Mouse (Mus musculus) adrenal gland, adult 2 months (tissue): ENCODE measurements around the gene Hmx1. TPM values are rescaled to one million over a fixed set of nuclear protein-coding genes. Genes with fewer than 3 reads are reported as not detected.
A peak's percentile ranks its signal among the peaks of the same experiment; 100 is the strongest.

Experiments
- DNase-seq: peaks from one replicate; pipeline ENCODE4 v3.0.0; 2021
- long read RNA-seq: library from polyadenylated mRNA; stranded (forward); transcript quantifications from one replicate; pipeline ENCODE4 v2.0.0, GENCODE M21; 2021
- polyA plus RNA-seq: library from polyadenylated mRNA; depleted of rRNA; stranded (reverse); fragments of >200 nt; gene quantifications from 2 replicates; pipeline ENCODE4 v1.2.3, GENCODE M21; 2012; rRNA removed
- total RNA-seq, 2 experiments: library from RNA; stranded (reverse); gene quantifications; 2 replicates each; pipeline ENCODE4 v1.2.3; 2021

The Hmx1 gene
- total RNA-seq (not detected), polyA plus RNA-seq (0.67 TPM in 1 of 2 replicates, not detected in the other)
- long read RNA-seq, result 0 reads

DNA sequence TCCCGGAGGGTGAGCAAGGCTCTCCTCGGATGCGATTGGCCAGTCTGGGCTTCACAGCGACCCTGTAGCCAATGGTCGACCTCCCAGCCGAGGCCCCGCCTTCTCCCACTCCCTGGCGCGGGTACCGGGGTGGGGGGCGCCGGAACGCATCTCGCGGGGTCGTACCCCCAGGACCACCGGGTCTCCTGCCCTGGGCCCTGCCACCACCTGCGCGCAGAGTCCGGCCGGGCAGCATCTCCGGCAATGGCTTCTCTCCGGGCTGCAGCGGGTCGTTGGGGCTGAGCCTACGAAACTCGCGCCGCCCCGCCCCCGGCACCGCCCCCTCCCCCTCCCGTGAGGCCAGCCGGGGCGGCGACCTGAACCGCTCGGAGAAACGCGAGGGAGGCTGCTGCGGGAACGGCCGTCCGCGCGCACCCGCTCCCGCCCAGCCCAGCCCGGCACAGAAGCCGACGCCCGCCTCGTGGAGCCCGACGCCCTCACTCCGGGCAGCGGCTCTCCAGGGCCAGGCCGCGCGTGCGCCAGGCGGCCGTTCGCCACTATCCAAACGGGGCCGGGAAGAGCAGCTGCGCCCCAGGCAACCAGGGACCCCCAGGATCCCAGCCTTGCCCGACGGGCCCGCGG, at the start of gene Hmx1:
Hmx1 (plus strand) TSS at position 618 of the 621 bp plus-strand sequence.
- DNase-seq, result no peak

DNA sequence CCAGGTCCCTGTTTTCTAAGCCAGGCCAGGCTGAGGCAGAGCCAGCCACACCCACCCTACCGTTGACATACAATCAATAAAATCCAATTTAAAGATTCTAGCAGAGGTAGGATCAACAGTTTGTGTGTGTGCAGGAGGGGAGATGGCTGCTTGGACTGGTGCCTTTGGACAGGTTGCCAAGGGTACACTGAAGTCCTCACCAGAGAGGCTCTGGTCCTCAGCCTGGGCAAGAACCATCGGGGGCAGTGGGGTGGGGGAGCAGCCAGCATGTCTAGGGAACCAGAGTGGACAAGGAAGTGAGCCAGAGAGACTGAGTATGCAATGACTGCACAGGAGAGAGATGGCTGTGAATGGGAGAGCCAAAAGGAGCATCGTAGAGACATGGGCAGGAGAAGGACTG, 43.8 kb upstream of the Hmx1 start:
- DNase-seq, result no peak

DNA sequence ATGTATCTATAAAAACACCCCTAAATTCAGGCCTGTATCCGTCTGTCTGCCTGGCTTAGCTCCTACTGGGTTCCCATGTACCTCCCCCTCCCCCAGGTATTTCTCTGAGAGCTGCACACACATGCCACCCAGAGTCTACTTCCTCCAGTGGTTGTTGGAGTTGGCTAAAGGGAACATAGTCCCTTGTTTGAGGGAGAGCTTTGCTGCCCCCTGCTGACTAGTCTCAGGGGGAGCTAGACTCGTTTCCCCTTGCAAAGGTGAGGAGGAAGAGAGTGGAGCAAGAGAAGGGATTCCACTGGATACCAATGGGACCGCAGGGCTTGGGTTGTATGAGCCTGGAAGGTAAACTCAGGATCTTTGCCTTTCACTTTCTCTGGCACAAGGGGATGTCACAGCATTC, 40.1 kb upstream of the Hmx1 start:
- DNase-seq, result peak; percentile 80

DNA sequence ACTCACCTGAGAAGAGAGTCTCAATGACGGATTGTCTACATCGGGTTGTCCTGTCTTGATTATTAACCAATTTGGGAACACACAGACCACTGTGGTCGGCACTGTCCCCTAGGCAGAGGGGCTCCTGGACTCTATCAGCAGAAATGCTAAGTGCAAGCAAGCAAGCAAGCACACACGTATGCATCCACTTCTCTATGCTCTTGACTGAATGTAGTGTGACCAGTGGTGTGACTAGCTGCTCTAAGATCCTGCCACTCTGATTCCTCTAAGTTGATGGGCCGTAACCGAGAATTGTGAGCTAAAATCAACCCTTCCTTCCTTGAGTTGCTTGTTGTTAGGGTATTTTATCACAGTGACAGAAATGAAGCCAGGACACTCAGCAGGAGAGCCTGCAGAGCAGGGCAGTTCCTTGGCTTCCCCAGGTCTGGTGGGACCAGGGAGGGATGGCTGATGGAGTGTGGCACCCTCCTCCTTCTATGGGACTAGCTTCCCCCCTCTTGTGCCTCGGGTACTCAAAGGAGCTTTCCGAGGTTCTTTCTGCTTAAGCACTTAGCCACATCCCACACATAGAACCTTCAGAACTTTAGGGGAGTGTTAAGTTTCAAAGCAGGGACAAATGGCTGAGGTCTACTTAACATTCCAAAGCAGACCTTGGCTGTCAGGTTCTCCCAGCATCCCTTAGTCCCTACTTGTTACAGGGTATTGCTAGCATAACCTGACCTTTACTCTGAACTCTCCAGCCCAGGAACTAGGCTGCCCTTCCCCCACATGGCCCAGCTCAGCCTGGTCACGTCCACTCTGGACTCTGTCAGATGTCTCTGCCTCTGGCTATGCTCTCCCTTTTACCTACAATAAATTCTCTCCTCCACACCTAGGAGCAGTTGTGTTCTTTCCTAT, 31.1 kb upstream of the Hmx1 start:
- no peak for DNase-seq

DNA sequence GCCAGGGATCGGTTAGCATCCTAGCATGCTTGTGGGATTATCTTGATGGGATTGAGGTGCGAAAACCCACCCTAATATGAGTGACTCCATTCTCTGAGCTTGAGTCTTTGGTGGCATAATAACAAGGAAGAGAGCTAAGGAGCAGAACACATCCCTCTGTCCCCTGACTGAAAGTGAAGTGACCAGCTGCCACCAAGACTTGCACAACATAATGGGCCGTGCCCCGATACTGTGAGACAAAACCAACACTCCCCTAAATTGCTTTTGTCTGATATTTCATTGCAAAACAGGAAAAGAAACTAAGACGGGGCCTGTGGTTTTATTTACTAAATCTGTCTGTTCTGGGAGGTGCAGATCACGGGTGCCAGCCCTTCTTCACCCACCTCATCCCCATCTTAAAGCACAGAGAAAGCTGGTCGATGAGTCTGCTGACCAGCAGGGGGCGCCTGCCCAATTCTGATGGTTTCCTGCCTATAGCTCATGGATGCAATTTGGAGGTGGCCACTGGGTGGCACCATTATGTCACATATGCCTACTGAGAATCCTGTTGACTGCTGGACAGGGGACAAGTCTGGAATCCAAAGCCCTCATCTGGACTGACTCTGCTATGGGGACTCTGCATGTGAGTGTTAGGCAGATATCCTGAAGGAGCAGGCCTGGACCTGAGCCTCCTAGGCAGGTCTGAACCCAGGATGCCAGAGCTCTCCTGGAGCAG, 27.2 kb upstream of the Hmx1 start:
- DNase-seq, result peak; percentile 89

DNA sequence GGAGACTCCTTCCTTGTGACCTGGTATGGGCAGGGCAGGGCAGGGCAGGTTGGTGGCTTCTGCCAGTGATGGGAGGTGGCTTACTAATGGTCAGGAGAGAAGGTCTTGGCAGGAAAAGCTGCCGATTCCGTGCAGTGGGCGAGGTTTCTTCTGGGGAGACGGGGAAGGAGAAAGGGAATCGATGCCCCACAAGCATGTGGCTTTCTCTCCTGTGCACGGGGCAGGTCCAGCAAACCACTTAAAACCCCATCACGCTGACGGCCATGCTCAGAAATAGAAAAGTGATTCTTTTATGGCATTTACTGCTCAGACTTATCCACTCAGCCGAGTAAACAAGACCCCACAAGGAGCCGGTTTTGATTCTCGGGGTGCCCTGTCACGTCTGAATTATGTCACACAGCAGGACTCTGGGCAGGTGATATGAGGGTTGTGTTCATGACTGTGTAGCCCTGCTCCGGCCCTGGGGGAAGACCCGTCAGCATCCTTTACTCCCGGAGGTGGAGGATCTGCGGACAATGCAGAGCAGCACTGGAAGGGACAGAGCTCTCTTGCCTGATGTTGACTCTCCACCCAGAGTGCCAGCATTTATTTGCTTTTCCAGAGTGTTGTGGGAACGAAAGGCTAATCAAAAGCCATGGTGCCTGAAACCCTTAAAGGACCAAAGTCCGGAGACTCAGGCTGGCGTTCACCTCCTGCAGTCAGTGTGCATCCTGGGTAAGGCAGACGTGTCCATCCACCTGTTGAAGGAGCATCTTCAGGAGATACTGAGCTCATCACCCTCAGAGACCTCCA, 22.5 kb upstream of the Hmx1 start:
- no peak for DNase-seq

DNA sequence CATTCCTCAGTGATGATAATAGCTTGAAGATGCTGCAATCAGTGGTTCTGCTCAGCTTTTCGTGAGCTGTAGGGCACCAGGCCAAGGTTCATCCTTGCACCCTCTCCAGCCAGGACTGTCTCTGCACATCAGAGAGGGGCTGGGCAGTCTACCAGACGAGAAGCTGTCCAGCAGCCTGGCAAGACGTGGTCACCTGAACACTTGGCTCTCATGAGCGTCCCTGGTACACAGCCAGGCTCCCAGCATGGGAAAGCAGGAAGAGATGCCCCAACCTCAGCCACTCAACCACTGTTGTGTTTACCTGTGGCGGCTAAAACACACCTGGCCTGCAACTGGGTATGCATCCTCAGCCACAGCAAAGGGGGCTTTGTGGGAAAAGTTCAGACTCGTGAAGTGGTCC, 20.0 kb upstream of the Hmx1 start:
- DNase-seq, result no peak

DNA sequence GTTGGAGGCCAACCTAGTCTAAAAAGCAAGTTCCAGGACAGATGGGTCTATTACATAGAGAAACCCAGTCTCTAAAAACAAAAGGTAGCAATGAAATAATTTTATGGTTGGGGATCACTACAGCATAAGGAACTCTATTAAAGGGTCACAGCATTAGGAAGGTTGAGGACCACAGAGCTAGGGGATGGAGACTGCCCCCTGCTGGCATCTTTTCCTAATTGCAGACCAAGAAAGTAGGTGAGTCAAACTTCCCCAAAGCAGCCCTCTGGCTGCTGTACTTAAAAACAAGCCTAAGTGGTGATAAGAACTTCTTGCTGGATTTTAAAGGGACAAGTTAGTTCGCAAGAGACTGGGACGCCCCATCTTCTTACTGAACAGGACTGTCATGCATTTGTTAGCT, 9.8 kb upstream of the Hmx1 start:
- DNase-seq, result no peak

DNA sequence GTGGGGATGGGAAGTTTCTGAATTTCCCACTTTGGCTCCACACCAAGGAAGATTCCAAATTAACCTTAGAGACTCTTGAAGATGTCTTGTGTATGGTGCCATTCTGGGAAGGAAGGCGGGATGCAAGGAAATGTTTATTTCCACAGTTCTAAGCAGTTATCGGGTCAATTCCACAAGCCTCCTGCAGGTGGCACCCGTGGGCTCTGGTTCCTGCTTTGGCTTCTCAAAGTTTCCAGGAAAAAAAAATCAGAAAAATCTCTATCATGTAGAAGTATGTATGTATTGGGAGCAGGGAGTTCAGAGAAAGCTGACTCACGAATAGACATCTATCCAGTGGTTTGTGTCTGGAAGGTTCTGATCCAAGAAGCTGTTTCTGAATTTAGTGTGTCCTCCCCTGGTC, 9.1 kb upstream of the Hmx1 start:
- DNase-seq, result no peak

DNA sequence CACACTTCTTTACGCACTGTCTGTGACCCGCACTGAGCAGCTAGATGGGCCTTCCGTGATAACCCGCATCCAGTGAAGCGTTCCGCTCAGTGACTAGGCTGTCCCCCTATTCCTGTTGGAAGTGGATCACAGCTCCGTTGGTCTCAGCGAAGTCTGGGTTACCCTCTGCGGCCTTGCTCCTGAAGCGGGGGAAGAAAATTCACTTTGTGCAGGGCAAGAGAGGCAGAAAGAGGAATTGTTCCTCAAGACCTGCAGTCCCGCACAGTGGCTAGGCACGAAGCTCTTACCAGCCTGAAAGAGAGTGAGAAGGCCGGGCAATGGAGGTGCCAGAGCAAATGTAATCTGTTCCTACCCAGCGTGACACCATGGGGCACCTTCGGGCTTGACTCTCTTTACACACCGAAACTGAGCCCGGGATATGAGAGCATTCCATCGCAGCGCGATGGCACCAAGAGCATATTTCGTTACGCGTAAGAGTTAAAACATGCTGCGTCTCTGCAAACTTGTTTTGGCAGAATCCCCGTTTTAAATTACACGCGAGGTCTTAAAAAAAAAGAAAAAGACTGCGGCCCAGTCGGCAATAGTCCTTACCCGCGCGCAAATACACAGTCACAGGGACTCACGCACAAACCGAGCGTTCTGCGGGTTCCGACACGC, 946 bp upstream of the Hmx1 start:
- no peak for DNase-seq

DNA sequence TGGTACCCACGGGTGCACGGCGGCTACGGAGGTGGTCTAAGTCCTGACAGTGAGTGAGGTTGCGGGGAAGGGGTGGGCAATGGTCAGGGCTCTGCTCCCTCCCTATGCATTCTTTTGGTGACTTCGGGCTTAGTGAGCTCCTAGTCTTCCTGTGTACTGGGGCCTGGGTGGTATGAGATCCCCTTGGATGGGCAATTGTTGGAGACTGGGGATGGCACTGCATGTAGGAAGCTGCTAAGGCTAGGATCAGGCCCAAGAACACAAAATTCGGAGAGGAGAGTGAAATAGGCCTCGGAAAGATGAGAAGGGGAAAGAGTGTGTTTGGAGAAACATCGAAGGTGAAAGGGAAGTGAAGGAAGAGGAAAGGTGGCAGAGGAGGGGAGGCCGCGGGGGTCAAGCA, 533 bp downstream of the Hmx1 start:
- no peak for DNase-seq

DNA sequence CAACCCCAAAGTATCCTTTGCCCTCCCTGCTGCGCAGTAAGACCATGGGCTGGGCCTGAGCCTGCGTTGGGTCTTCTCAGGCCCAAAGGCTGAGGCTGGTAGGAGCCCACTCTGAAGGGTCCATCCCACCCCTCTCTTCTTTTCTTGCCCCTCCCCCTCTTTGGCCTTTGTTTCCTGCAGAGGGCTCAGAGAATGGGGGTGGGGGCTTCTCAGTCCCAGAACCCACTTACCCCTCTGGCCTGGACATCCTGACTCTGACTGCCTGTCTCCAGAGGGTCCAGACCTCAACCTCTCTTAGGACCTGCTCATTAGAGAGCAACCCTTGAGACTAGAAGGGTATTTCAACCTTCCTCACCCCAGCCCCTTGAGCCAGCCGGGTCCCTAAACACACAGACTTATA, 1.0 kb downstream of the Hmx1 start:
- DNase-seq, result no peak

DNA sequence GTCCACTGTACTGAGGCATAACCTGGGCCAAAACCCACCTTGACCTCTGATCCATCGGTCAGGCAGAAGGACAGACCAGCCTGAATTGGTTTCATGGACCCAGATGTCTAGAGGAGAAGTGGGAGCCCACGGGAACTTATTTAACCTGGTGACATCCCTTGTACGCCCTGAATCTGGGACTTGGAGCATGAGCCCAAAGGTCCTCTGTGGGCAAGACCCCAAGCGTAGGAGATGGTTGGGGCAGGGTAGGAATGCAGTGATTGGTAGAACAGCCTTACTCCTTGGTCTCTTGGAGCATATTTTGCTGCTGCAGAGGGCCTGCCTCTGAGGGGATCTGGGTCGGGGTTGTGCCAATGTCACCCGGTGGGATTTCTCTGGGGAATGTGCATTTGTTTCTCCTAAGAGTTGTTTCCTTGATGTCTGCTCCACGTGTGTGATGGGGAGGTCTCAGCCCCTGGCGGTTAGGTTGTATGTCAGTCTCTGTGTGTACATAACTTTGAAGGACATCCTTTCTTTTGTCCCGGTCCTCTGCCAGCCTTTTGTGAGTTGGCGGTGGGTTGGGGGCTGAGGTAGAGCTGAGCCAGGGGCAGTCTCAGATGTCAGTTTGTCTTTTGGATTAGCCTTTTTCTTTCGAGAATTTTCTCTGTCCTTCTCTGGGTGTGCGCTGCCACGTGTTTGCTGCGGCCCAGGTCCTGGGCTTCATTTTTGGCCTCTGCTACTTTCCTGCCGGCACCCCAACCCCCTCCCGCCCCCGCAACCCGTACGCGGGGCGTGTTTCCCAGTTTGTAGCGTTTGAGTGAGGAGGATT, 2.1 kb downstream of the Hmx1 start:
- DNase-seq, result no peak

DNA sequence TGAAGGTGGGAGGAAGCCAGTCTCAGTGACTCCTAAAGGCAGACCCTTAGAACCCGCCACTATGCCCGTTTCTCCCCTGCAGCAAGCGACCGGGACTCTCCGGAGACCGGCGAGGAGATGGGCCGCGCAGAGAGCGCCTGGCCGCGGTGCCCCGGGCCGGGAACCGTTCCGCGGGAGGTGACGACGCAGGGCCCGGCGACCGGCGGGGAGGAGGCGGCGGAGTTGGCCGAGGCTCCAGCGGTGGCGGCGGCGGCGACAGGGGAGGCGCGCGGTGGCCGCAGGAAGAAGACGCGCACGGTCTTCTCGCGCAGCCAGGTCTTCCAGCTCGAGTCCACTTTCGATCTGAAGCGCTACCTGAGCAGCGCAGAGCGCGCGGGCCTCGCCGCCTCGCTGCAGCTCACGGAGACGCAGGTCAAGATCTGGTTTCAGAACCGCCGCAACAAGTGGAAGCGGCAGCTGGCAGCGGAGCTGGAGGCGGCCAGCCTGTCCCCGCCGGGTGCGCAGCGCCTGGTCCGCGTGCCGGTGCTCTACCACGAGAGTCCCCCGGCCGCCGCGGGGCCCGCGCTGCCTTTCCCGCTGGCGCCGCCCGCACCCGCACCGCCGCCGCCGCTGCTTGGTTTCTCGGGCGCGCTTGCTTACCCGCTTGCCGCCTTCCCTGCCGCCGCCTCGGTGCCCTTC, 2.9 kb downstream of the Hmx1 start:
- peak; percentile 33 for DNase-seq

DNA sequence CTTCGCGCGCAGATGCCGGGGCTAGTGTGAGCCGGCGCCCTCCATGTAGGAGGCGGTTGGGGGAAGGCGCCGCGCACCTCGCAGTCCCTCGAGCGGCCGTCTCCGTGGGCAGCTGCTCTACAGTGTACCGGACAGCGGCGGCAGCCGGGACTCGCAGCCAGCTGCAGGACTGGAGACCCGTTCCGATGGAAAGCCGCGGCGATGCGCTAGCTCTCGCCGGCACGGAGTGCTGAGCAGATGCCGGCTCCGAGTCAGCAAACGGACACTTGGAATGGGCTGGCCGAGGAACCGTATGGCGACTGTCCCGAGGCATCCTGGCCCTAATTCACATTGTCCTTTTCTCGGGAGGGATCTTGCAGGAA, 3.4 kb downstream of the Hmx1 start:
- no peak for DNase-seq

DNA sequence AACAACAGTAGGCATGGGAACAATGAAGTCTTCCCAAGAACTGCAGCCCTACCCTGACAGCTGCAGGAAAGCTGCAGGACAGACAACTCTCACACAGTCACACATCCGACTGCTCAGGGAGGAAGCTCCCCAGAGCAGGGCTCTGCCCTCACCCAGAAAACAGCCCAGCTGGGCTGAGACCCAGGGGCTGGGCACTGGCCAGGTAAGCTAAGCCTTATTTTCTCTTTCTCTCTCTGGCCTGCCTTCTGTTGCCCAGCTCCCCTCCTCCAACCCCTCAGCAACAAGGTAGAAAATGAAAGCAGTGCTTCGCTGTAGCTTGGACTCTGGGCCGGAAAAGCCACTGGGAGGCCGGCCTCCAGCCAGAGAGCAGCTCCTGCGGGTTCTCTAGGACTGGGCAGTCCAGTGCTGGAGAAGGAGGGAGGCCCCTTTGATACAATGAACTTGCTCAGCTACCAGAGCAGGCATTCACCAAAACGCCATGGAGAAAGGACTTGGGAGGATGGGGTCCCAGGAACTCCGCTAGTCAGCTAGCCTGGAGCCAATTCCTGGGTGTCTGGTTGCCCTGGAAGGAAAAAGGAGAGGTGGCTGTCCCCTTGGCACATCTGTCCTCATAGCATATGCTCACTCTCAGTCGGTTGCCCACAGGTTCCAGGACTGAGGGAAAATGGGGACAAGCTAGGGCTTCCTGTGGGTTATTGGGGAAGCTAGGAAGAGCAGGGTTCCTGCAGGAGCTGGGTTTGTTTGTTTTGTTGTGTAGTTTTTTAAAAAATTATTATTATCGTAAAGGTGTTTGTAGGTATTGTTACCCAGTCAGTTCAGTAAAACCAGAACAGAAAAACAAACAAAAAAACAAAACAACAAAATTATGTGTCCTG, 6.9 kb downstream of the Hmx1 start:
- DNase-seq, result no peak

DNA sequence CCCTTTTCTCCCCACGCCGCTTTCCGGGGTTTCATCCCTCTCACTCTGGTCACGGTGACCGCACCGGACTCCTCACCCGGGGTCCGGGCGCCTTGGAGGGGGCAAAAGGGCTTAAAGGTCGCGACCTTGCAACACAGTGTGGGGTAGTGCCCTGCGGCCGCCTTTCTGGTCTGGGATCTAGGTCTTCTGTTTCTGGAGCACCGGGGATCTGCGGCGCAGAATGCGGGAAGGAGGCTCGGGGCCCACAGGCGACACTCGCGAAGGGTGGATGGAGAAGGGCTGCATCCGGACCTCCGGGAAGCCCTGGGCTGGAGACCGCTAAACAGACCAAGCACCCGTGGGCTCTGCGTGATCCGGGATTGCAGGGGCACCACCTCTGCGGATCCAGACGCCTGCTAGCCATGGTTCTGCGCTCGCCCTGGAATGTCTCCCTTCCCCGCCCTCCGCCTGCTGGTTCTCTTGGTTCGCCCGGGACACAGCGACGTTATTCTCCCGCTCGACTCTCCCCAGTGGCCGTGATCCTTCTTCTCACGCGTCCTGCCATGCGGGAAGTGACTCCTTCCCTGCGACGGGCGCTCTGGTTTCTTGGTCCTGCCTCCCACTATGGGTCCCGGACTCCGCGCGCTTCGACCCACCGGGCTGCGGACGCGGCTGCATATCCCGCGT, 8.2 kb downstream of the Hmx1 start:
- DNase-seq, result no peak

DNA sequence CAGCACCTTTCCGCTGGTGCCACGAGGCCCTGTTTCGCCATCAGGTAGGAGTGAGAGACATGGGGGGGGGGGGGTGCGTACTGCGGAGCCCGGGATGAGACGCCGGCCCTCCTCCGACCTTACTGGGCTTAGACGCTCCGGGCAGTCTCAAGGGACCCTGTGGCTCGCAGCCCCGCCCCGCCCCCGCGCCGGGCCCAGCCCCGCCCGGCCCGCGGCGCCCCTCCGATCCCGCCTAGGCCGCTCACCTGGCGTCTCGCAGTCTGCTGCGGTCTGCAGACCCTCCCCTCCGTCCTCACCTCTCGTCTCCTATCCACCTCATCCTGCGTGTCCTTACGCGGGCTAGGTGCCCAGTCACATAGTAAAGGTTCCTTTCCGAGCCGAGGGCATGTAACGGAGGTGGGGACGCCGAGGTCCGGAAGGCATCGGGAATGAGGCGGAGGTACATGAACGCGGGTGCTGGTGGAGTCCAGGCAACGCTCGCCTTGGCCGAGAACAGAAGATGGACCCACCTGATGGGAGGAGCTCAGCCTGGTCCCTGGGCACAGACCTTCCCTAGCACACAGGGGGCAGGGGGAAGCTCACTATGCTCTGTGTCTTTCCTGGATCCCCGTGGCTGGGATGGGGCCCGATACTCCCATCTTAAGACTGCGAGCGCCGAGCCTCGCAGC, 8.9 kb downstream of the Hmx1 start:
- DNase-seq, result no peak
